Mouse (Mus musculus): ENCODE measurements around the gene Rinl.

Rinl gene

GRCm38 (mm10) chr7:28823932-28824331 lies 35.2 kb downstream of the Rinl start:
- DNase-seq (ENCODE audit: low spot score) = no peak

GRCm38 (mm10) chr7:28824941-28825685 lies 36.3 kb downstream of the Rinl start, which contains the start of gene Ech1:
Gene Ech1, plus strand, starts transcription at chr7:28825217.
- DNase-seq (ENCODE audit: low spot score) = peak; percentile 81

GRCm38 (mm10) chr7:28825686-28826401 lies 37.1 kb downstream of the Rinl start:
- no peak for DNase-seq (ENCODE audit: low spot score)

GRCm38 (mm10) chr7:28826402-28826772 lies 37.6 kb downstream of the Rinl start:
- no peak for DNase-seq (ENCODE audit: low spot score)

GRCm38 (mm10) chr7:28827338-28827737 lies 38.6 kb downstream of the Rinl start:
- no peak for DNase-seq (ENCODE audit: low spot score)

- DNase-seq (ENCODE audit: low spot score) = no peak
Observed at GRCm38 (mm10) chr7:28829821-28830220, 41.1 kb downstream of the Rinl start.

- no peak for DNase-seq (ENCODE audit: low spot score)
Observed at GRCm38 (mm10) chr7:28830981-28831380, 42.2 kb downstream of the Rinl start.

- DNase-seq (ENCODE audit: low spot score) = no peak
Observed at GRCm38 (mm10) chr7:28831411-28832125, 42.8 kb downstream of the Rinl start.

- no peak for DNase-seq (ENCODE audit: low spot score)
Observed at GRCm38 (mm10) chr7:28832137-28832536, 43.4 kb downstream of the Rinl start.

- DNase-seq (ENCODE audit: low spot score) = no peak
Observed at GRCm38 (mm10) chr7:28833723-28834347, 45.1 kb downstream of the Rinl start, which contains the start of gene Lgals4. Gene Lgals4, plus strand, starts transcription at chr7:28833854.

- DNase-seq (ENCODE audit: low spot score) = no peak
Observed at GRCm38 (mm10) chr7:28836936-28837335, 48.2 kb downstream of the Rinl start.

GRCm38 (mm10) chr7:28838331-28838730 lies 49.6 kb downstream of the Rinl start:
- DNase-seq (ENCODE audit: low spot score) = no peak

GRCm38 (mm10) chr7:28847273-28847672 lies 58.5 kb downstream of the Rinl start:
- DNase-seq (ENCODE audit: low spot score) = no peak

Data from spleen, adult 12 weeks (tissue).